Mouse (Mus musculus) kidney, postnatal 36 days (tissue): ENCODE data around the gene Cdh8.

Experiments
- DNase-seq, 2 experiments: peaks; one replicate each; pipeline ENCODE4 v3.0.0; 2021 to 2022; ENCODE audit warnings: mixed read lengths in 2 of 2

Gene Cdh8

DNA sequence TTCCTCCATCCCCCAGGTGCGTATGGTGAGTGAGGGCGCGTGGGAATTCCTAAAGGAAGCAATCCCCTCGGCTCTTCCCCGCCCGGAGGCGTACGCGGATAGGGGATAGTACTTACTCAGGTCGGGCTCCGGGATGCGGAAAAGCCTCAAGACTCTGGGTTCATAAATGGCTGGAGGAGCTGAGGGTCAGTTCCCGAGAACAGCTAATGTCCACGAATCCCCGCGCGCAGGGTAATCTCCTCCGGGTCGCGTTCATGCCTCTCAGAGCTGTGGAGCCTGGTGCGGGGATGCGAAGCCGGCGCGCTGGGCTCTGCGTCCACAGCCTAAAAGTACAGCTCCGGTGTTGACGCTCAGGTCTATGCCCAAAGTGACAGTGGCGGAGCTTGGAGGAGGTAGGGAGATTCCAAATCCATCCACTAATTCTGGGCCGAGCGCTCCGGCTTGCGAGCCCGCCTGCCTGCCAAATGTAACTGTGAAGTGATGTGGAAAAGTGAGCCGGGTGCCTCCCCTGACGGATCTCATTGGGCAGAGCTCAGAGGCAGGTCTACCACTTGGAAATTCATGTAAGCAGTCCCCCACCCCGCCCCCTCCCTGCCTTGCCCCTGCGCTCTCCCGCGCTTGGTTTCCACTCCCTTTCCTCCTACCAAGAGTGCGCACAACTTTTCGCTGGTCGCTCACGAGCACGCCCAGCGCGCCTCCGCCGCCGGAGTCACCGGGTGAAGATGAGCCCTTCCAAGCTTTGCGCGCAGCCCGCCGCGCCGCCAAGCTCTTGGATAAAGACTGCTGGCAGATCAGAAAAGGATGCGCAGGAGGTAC, at the start of gene Cdh8:
Cdh8 (minus strand) TSS at position 506 of the 816 bp plus-strand sequence.
- DNase-seq = no peak

DNA sequence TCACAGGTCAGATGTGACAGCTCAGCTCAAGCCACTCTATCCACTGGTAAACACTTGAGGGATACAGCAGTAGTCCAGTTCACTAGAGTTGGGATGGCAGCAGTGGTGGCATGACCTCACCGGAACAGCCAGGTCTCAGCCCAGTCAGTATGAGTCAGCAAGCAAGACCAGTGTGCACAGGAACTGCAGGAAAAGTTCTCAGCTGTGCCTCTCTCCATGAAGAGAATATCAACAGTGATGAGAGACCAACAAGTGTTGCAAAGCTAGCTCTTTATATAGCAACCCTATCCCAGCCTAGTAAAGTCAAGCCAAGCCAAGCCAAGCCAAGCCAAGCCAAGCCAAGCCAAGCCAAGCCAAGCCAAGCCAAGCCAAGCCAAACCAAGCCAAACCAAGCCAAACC, 30.2 kb upstream of the Cdh8 start:
- no peak for DNase-seq

- no peak for DNase-seq
Observed at GRCm38 (mm10) chr8:99425901-99426300, 9.6 kb upstream of the Cdh8 start.

DNA sequence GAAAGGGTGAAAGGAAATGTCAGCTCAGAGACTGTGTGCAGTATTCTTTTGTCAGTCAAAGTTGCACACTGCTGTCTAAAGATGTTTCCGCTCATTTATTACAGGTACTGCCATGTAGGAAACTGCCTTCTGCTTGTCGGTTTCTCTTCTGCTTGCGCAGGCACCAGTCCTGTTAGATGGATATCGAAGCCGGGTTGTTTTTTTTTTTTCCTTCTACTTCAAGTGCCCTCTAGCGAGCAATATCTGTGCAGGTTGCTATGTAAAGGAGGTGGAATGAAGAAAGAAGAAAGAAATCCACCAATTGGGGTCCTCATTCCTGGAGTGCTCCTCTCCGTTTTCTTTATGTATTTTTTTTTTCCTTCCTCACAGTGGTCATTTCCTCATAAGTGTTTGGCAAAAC, 5.2 kb upstream of the Cdh8 start:
- DNase-seq = no peak

DNA sequence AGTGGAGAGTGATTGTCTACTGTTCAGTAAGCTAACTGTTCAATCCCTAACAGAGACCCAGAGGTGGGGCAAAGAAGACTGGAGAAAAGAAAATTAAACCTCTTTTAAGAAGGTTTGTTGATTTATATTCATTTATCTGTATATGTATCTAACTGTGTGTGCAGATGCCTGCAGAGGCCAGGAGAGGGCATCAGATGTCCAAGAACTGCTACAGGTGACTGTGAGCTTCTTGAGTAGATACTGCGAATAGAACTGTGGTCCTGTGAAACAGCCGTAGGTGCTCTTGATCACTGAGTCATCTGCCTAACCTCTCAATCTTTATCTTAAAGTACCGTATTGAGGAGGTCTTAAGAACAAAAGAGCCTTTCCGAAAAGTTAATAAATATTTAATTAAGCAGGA, 3.5 kb upstream of the Cdh8 start:
- no peak for DNase-seq

DNA sequence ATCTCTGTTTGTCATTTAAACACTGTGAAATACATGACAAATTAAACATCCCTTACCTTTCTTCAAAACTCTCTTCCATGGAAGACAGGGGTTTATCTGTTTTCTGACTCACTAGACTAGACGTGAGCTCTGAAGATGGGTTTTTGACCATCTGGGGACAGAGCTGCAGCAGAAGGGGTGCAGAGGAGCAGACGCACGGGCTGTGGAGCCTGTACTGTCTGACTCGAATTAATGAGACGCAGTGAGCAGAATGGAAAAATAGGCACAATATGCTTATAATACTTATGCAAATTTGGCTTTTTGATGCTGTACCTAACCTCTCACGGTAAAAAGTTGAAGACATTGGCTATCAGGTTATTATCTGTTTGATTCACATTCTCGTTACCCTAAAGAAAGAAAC, 1.2 kb upstream of the Cdh8 start:
- DNase-seq = no peak

GRCm38 (mm10) chr8:99415076-99415965, 950 bp downstream of the Cdh8 start:
- no peak for DNase-seq

DNA sequence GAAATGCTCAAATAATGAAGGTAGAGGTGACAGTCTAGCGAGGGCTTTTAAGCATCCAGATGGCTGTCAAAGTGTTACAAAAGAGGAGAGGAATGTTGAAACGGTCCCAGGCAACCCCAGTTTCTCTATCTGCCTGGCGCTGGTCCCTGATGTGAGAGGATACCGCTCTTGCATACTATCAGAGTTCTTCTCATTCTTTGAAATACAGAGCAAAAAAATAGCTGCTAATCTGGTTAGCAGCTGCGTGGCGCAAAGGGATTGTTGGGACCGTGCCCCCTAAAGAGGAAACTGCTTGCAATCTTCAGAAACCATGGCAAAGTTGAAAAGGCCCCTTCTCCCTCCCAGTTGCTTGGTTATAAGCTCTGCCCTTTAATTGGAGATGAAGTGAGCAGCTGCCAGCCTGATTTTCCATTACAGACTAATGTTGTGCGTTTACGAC, 1.8 kb downstream of the Cdh8 start:
- DNase-seq = no peak

GRCm38 (mm10) chr8:99413877-99414482, 2.3 kb downstream of the Cdh8 start:
- DNase-seq = no peak

DNA sequence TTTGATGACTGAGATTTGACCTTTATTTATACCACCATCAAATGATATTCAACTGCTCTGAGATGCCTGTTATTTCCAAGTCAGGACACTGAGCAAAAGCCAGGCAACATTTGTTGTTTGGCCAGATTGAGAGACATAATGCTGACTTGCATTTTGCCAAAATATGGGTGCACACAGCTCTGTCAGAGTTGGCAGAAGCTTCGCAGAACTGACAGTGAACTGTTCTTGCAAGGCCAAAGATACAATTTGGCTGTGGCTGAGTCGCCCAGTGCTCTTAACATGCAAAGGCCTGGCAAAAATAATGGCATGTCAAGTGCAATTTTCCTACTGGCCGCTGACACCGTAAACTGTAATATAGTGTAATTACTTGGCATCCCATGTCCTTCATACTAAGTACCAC, 22.4 kb downstream of the Cdh8 start:
- no peak for DNase-seq

DNA sequence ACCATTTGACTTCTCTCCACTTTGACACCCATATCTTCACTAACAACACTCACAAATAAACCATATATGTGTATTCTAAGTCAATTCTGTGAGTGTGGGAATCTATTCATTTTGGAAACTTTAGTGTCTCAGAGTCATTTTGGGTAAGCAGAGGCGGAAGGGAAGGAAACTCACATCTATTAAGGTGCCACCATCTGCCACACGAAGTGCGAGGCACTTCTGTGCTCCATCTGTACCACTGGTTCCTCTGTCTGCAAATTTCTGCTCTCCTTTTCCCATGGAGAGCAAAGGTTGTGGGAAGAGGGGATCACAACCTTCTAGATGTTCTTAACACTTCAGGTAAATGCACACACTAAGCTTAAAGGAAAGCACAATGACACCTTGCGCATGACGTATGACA, 46.2 kb downstream of the Cdh8 start:
- DNase-seq = no peak

- no peak for DNase-seq
Observed at GRCm38 (mm10) chr8:99369166-99369565, 47.1 kb downstream of the Cdh8 start.

- DNase-seq = no peak
Observed at GRCm38 (mm10) chr8:99368449-99368848, 47.8 kb downstream of the Cdh8 start.

GRCm38 (mm10) chr8:99353923-99354322, 62.3 kb downstream of the Cdh8 start:
- DNase-seq = no peak

- DNase-seq = no peak
Observed at GRCm38 (mm10) chr8:99353221-99353620, 63.0 kb downstream of the Cdh8 start.

- DNase-seq = no peak
Observed at GRCm38 (mm10) chr8:99349456-99349855, 66.8 kb downstream of the Cdh8 start.

- DNase-seq = no peak
Observed at GRCm38 (mm10) chr8:99348618-99349017, 67.7 kb downstream of the Cdh8 start.

DNA sequence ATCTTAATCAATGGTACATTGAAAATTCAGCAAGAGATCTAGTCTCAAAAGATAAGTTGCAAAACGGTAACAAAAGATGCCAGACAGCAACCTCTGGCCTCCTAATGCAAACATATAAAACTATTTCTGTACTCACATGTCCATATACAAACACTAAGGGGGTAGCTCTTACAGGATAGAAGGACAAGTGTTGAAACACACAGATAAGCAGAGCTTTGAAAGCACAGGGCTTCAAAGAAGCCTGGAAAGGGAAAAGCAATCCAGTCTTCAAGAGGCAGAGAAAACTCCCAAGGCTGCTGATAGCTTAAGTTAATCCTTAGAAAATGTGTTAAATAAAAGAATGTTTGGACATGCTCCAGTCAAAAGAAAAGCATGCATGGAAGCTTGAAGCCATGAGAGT, 77.0 kb downstream of the Cdh8 start:
- no peak for DNase-seq

DNA sequence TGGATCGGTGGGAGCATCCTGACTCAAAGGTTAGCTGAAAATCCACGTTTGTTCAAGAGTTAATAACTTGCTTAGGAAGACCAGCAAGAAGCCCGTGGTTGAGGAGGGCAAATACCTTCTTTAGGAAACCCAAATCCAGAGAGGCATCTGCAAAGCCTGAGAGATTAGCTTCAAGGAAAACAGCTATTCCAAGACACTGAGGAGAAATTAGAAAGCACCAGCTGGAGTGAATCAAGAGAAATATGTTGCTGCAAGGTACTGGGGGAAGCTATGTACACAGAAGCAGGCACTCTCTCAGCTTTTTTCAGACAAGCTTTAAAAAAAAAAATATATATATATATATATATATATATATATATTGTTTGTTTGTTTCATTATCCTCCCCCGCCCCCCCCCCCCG, 88.7 kb downstream of the Cdh8 start:
- no peak for DNase-seq

GRCm38 (mm10) chr8:99314561-99314960, 101.7 kb downstream of the Cdh8 start:
- DNase-seq = no peak

- no peak for DNase-seq
Observed at GRCm38 (mm10) chr8:99304184-99304583, 112.1 kb downstream of the Cdh8 start.

- no peak for DNase-seq
Observed at GRCm38 (mm10) chr8:99290201-99290600, 126.1 kb downstream of the Cdh8 start.

GRCm38 (mm10) chr8:99285103-99285502, 131.2 kb downstream of the Cdh8 start:
- DNase-seq = no peak

DNA sequence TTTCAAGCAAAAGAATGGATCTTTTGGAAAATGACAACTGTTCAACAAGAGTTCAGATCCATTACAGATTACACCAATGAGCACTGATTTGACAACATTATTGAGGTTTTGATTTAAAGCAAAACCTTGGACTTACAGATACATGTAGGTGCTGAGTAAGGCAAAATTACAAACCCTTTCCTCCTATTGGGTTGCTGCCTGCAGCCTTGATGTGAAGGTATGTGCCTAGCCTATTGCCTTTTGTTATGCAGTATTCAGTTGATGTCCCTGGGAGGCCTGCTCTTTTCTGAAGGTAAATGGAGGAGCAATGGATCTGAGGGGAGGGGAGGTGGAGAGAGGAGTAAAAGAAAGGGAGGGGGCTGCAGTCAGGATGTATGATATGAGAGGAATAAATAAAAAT, 135.9 kb downstream of the Cdh8 start:
- DNase-seq = no peak
